ENCODE assay signal across 8 mouse cellular contexts in the genomic region with DNA sequence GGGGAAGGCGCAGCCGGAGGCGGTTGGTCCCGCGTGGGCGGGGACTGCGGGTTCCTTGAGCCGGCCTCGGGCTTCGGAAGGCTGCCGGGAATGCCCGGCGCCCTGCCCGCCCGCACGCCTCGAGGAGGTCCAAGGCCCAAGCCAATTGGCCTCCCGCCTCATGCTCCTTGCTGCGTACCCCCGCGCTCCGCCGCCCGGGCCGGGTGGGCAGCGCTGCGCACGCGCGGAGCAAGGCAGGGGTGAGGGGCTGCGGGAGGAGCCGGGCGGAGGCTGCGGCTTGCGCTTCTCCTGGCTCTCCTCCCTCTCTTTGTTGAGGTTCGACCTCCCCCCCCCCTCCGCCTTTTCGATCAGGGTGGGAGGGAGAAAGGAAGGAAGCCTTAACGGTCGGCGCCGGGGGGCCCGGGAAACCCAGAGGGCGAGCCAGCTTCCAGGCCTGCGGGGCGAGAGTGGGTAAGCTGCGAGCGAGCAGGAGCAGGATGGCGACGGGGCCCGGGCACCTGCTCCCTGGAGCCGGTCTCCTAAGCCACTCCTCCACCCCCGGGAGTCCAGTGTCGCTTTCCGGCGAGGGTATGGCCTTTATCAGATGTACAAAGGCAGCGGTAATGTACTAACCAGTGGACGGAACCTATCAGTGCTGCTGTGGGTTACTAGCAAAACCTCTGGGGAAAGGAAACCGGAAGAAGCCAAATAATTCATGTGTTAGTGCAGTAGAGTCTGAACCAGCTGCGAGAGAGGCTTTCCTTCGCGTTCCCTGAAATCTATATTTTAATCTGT. TPM values are rescaled to one million over a fixed set of nuclear protein-coding genes. Genes with fewer than 3 reads are reported as not detected.
A peak's percentile ranks its signal among the peaks of the same experiment; 100 is the strongest.
DNase-seq lines count a peak whose midpoint lies in the region; ATAC-seq and TF ChIP-seq lines count a peak whose summit lies in the region.

No protein-coding gene starts in this region.

- H3K9ac ChIP-seq in CH12.LX (ENCODE audit: insufficient read depth, low read depth): peak overlapping the region; percentile 91
- H3K9ac ChIP-seq in forebrain, embryonic 14.5 days (ENCODE audit: low read length): peak overlapping the region; percentile 97

- TF ChIP-seq POLR2A in CH12.LX (IDR thresholded peaks at IDR 0.05; ENCODE audit: low read depth, low read length): no peak; the same call in 1 of the 2 replicates

- DNase-seq in CH12.LX (ENCODE audit: extremely low read depth): peak; percentile 81
- peak; percentile 82 for DNase-seq in brain, adult 2 months (ENCODE audit: low read depth, low spot score)
- DNase-seq in forebrain, embryonic 14.5 days (ENCODE audit: low spot score): peak; percentile 89
- peak; percentile 30 for DNase-seq in left cerebral cortex, adult 11 months (ENCODE audit: low spot score)
- DNase-seq in lung, postnatal 36 days: peak; percentile 76
- DNase-seq in retina, embryonic 14.5 days (ENCODE audit: low spot score): peak; percentile 82
- peak; percentile 89 for DNase-seq in thymus, postnatal 4 days

- H3K4me3 ChIP-seq in CH12.LX (replicated peaks in 1 of 3; ENCODE audit: low read depth in 2 of 3, low read length in 2 of 3, poor library complexity in 1 of 3): peak overlapping the region; percentile 79 to 99 (median 95)
- peak overlapping the region; percentile 86 for H3K4me3 ChIP-seq in forebrain, embryonic 14.5 days (ENCODE audit: low read depth, low read length)

- H3K27ac ChIP-seq in CH12.LX (ENCODE audit: insufficient read depth, low read depth): peak overlapping the region; percentile 85
- H3K27ac ChIP-seq in forebrain, embryonic 14.5 days (ENCODE audit: low read depth, low read length): peak overlapping the region; percentile 100

- H3K4me1 ChIP-seq in CH12.LX (ENCODE audit: control insufficient read depth in 1 of 2, insufficient read depth in 2 of 2): peaks cover 5 to 42% of the 10 kb centered on the region in 2 experiments; a peak in 3 of 4 replicates
- H3K4me1 ChIP-seq in forebrain, embryonic 14.5 days (ENCODE audit: control insufficient read depth, insufficient read depth, low read length): peaks cover 31% of the 10 kb centered on the region

- no peaks in the 10 kb centered on the region for H3K9me3 ChIP-seq in CH12.LX (replicated peaks; ENCODE audit: low read length)
- H3K9me3 ChIP-seq in forebrain, embryonic 14.5 days (replicated peaks; ENCODE audit: control insufficient read depth, low read length): no peaks in the 10 kb centered on the region

- H3K79me2 ChIP-seq in CH12.LX (replicated peaks; ENCODE audit: control insufficient read depth, extremely low read depth, insufficient read depth, poor library complexity, severe bottlenecking): peaks cover 42% of the 10 kb centered on the region

- ATAC-seq in forebrain, embryonic 14.5 days: peak; percentile 92
- ATAC-seq in hematopoietic stem cell, adult 5-6 weeks (replicated peaks in 1 of 2; ENCODE audit: insufficient read depth in 1 of 2, low FRiP score in 2 of 2, low TSS enrichment in 1 of 2, low read depth in 1 of 2, poor library complexity in 2 of 2, severe bottlenecking in 2 of 2): peak; percentile 24 to 58

- no peak for TF ChIP-seq CTCF in CH12.LX (conservative IDR thresholded peaks at IDR 0.05 in 1 of 2, IDR thresholded peaks at IDR 0.05 in 1 of 2; ENCODE audit: low read depth in 2 of 2, low read length in 2 of 2)

- in situ Hi-C loops in CH12.LX (cut with MboI; ENCODE audit: low pct_ligation_motif_present, low pct_unique_long_range_greater_than_20kb, low sequenced_read_pairs): no loop called here

- peak; percentile 39; the same call in 1 of the 2 replicates for TF ChIP-seq EP300 in CH12.LX (IDR thresholded peaks at IDR 0.05; ENCODE audit: low read length)

- no peak for TF ChIP-seq RAD21 in CH12.LX (IDR thresholded peaks at IDR 0.05; ENCODE audit: low read depth, low read length)

- dilution Hi-C loops in CH12.LX (cut with MboI; ENCODE audit: extremely low pct_ligation_motif_present, extremely low pct_unique_long_range_greater_than_20kb, low sequenced_read_pairs): no loop called here

- under 1% methylated on average over 57 of the region's 62 CpGs for WGBS in forebrain, embryonic 14.5 days

- no peaks in the 10 kb centered on the region for H3K27me3 ChIP-seq in CH12.LX (replicated peaks)
- no peaks in the 10 kb centered on the region for H3K27me3 ChIP-seq in forebrain, embryonic 14.5 days (replicated peaks; ENCODE audit: control insufficient read depth, insufficient read depth, low read length)

- H3K4me2 ChIP-seq in CH12.LX (ENCODE audit: insufficient read depth, low read depth, poor library complexity, severe bottlenecking): peak overlapping the region; percentile 94
- peak overlapping the region; percentile 81 for H3K4me2 ChIP-seq in forebrain, embryonic 14.5 days (ENCODE audit: low read length)

- peaks cover 21 to 35% of the 10 kb centered on the region in 2 experiments for H3K36me3 ChIP-seq in CH12.LX (replicated peaks in 1 of 2; ENCODE audit: control insufficient read depth in 1 of 2, insufficient read depth in 1 of 2, low read length in 1 of 2)
- peaks cover 36% of the 10 kb centered on the region for H3K36me3 ChIP-seq in forebrain, embryonic 14.5 days (ENCODE audit: control insufficient read depth, insufficient read depth, low read length)

TF ChIP-seq in CH12.LX, 34 proteins besides CTCF, POLR2A, EP300 and RAD21 (continues in another document):
- TF ChIP-seq RCOR1 (conservative IDR thresholded peaks at IDR 0.05; ENCODE audit: low read depth, low read length) (no peak), ZNF384 (IDR thresholded peaks at IDR 0.05; ENCODE audit: low read depth, low read length) (no peak), PAX5 (IDR thresholded peaks at IDR 0.05; ENCODE audit: low read length) (no peak), MYC (IDR thresholded peaks at IDR 0.05; ENCODE audit: low read depth, low read length) (peak; percentile 52; the same call in 1 of the 2 replicates), NRF1 (IDR thresholded peaks at IDR 0.05; ENCODE audit: low read depth, low read length) (peak; percentile 88), NELFE (IDR thresholded peaks at IDR 0.05; ENCODE audit: low read depth, low read length) (no peak), USF1 (IDR thresholded peaks at IDR 0.05; ENCODE audit: low read depth, low read length) (no peak), MAFK (IDR thresholded peaks at IDR 0.05; ENCODE audit: insufficient replicate concordance, low read length) (no peak), ZMIZ1 (IDR thresholded peaks at IDR 0.05; ENCODE audit: low read depth, low read length) (no peak), GABPA (IDR thresholded peaks at IDR 0.05; ENCODE audit: insufficient replicate concordance, low read depth, low read length) (no peak), ELF1 (IDR thresholded peaks at IDR 0.05; ENCODE audit: low read depth, low read length) (peak; percentile 79), MAZ (IDR thresholded peaks at IDR 0.05; ENCODE audit: low read depth, low read length) (peak; percentile 23; the same call in 1 of the 2 replicates), ZKSCAN1 (IDR thresholded peaks at IDR 0.05; ENCODE audit: borderline replicate concordance, low read depth, low read length) (no peak), SIN3A (IDR thresholded peaks at IDR 0.05; ENCODE audit: low read length) (peak; percentile 86; the same call in 1 of the 2 replicates), HCFC1 (IDR thresholded peaks at IDR 0.05; ENCODE audit: low read depth, low read length) (peak; percentile 28; the same call in 1 of the 2 replicates), E2F4 (IDR thresholded peaks at IDR 0.05; ENCODE audit: insufficient replicate concordance, low read depth, low read length) (no peak), MXI1 (IDR thresholded peaks at IDR 0.05; ENCODE audit: low read depth, low read length) (peak; percentile 68; the same call in 1 of the 2 replicates), BHLHE40 (IDR thresholded peaks at IDR 0.05; ENCODE audit: low read depth, low read length) (no peak; the same call in 1 of the 2 replicates), TCF12 (IDR thresholded peaks at IDR 0.05; ENCODE audit: low read depth, low read length) (no peak), JUND (conservative IDR thresholded peaks at IDR 0.05; ENCODE audit: low read depth, low read length) (no peak), SMC3 (IDR thresholded peaks at IDR 0.05; ENCODE audit: low read depth, low read length) (no peak), UBTF (IDR thresholded peaks at IDR 0.05; ENCODE audit: low read depth, low read length) (peak; percentile 70; the same call in 1 of the 2 replicates), TBP (conservative IDR thresholded peaks at IDR 0.05; ENCODE audit: low read depth, low read length) (peak; percentile 57; the same call in 1 of the 2 replicates), JUN (IDR thresholded peaks at IDR 0.05; ENCODE audit: insufficient read depth, low read depth, low read length) (no peak), ETS1 (conservative IDR thresholded peaks at IDR 0.05; ENCODE audit: low read depth, low read length) (no peak), CHD1 (IDR thresholded peaks at IDR 0.05; ENCODE audit: low read depth, low read length) (peak; percentile 79; the same call in 1 of the 2 replicates), KAT2A (IDR thresholded peaks at IDR 0.05; ENCODE audit: insufficient replicate concordance, low read length) (0 out of 2 replicates have a peak, but pooled peaks have one; percentile 14), ZC3H11A (IDR thresholded peaks at IDR 0.05; ENCODE audit: low read depth, low read length) (no peak), MEF2A (IDR thresholded peaks at IDR 0.05; ENCODE audit: borderline replicate concordance, low read depth, low read length) (no peak), USF2 (conservative IDR thresholded peaks at IDR 0.05; ENCODE audit: low read depth, low read length) (no peak)

RNA-seq across cellular contexts. Expression of a gene that starts 0.9 kb away (rescaled TPM):
- 67.9 and 127 TPM in 2 replicates for total RNA-seq in CH12.LX (2012; rRNA removed)
- 117 and 170 TPM in 2 replicates for total RNA-seq in CH12.LX (2014; rRNA removed)
- 412 and 485 TPM in 2 replicates for polyA plus RNA-seq in CH12.LX (2012; ENCODE audit: insufficient read length, low read depth)
- polyA plus RNA-seq in forebrain, embryonic 14.5 days (2014; fragmentation: Nextera tagmentation; extraction: Ambion mirVana): 657 and 755 TPM in 2 replicates
- total RNA-seq in hematopoietic stem cell, adult 5-6 weeks (2017): 405 and 607 TPM in 2 replicates

RNA-seq across cellular contexts. Expression of a gene that starts 19.9 kb away (rescaled TPM):
- total RNA-seq in CH12.LX (2012; rRNA removed): 15.1 and 17.0 TPM in 2 replicates
- 15.8 and 16.6 TPM in 2 replicates for total RNA-seq in CH12.LX (2014; rRNA removed)
- polyA plus RNA-seq in CH12.LX (2012; ENCODE audit: insufficient read length, low read depth): 20.2 and 22.0 TPM in 2 replicates
- 59.1 and 59.5 TPM in 2 replicates for polyA plus RNA-seq in forebrain, embryonic 14.5 days (2014; fragmentation: Nextera tagmentation; extraction: Ambion mirVana)
- 11.6 and 12.6 TPM in 2 replicates for total RNA-seq in hematopoietic stem cell, adult 5-6 weeks (2017)

RNA-seq across cellular contexts. Expression of a gene that starts 34.8 kb away (rescaled TPM):
- total RNA-seq in CH12.LX (2012; rRNA removed) (93.4 and 108 TPM in 2 replicates), CH12.LX (2014; rRNA removed) (182 and 183 TPM in 2 replicates)
- polyA plus RNA-seq in CH12.LX (2012; ENCODE audit: insufficient read length, low read depth): 111 and 118 TPM in 2 replicates
- 169 and 177 TPM in 2 replicates for polyA plus RNA-seq in forebrain, embryonic 14.5 days (2014; fragmentation: Nextera tagmentation; extraction: Ambion mirVana)
- total RNA-seq in hematopoietic stem cell, adult 5-6 weeks (2017): 140 and 144 TPM in 2 replicates

Comparison
In these comparisons a context has a peak if more than half of its experiments do, and no peak if none do; other contexts are left out.
1. Peak in every context shown above with its lines: DNase-seq, ATAC-seq, H3K4me3 ChIP-seq and H3K27ac ChIP-seq.
2. DNase-seq: peak in every context shown above with its lines; median percentile 89 in forebrain, embryonic 14.5 days; 89 in thymus, postnatal 4 days; 82 in brain, adult 2 months; 82 in retina, embryonic 14.5 days; 81 in CH12.LX; 76 in lung, postnatal 36 days; 30 in left cerebral cortex, adult 11 months.